Mouse (Mus musculus): ENCODE results near the gene Dhrs3. TPM values are rescaled to one million over a fixed set of nuclear protein-coding genes. Genes with fewer than 3 reads are reported as not detected.
A peak's percentile ranks its signal among the peaks of the same experiment; 100 is the strongest.

Dhrs3 gene
- polyA plus RNA-seq, 1 experiment from 2014 or later, result 199 TPM

DNA sequence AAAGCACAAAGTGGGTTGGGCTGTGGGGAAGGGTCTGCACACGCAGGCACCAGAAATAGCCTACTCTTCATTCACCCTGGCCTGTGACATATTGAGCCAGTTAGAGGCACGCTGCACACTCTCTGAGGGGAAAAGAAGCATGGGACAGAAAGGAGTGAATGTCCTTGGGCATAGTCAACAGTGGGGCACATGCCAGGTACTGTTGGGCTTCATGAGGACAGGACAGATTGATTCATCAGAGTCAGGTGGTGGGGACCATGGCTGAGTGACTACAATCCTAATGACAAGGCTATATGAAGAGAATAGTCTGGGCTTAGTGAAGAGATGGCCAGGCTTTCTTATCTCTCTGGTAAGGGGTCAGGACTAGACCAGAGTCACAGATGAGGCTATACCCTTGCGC lies 49.8 kb downstream of the Dhrs3 start:
- Histone ChIP-seq H3K4me1 (replicated peaks; ENCODE audit: insufficient read depth, low read length) (peaks cover 8% of the 10 kb centered on the region; the same call in 1 of the 2 replicates), H3K27ac (no peak overlapping the region), H3K27me3 (ENCODE audit: insufficient read depth, low read length) (no peaks in the 10 kb centered on the region), H3K9me3 (replicated peaks; ENCODE audit: low read length) (no peaks in the 10 kb centered on the region), H3K9ac (ENCODE audit: low read depth, low read length) (no peak overlapping the region), H3K4me3 (replicated peaks; ENCODE audit: low read depth, low read length) (no peak overlapping the region), H3K4me2 (ENCODE audit: low read length) (no peak overlapping the region), H3K36me3 (ENCODE audit: insufficient read depth, low read length) (no peaks in the 10 kb centered on the region)
- no peak for ATAC-seq (replicated peaks; ENCODE audit: low FRiP score, low read depth)
- DNase-seq (ENCODE audit: low spot score), result no peak
- no peak for TF ChIP-seq CTCF (IDR thresholded peaks at IDR 0.05; ENCODE audit: low read depth)
- 96% methylated on average over 3 of the region's 3 CpGs for WGBS

DNA sequence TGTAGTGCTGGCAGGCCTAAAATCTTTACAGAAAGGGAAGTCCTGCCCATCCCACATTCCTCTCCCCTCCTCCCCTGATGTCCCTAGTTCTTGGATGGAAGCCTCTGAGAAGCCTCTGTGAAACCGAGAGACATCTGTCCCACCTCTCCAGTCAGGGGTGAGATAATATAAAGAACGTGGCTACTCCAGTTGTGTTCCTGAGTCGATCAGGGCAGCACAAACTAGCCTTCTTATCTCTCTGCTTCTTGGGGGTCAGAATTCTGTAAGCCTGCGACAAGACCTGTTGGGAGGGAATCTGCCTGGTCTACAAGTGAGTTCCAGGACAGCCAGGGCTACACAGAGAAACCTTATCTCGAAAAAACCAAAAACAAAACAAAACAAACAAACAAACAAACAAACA lies 50.6 kb downstream of the Dhrs3 start:
- H3K36me3 ChIP-seq (ENCODE audit: insufficient read depth, low read length), result no peaks in the 10 kb centered on the region
- H3K9ac ChIP-seq (ENCODE audit: low read depth, low read length), result no peak overlapping the region
- no peaks in the 10 kb centered on the region for H3K9me3 ChIP-seq (replicated peaks; ENCODE audit: low read length)
- no peak overlapping the region for H3K27ac ChIP-seq
- ATAC-seq (replicated peaks; ENCODE audit: low FRiP score, low read depth) (no peak), DNase-seq (ENCODE audit: low spot score) (no peak)
- peaks cover 8% of the 10 kb centered on the region for H3K4me1 ChIP-seq (replicated peaks; ENCODE audit: insufficient read depth, low read length)
- no peak overlapping the region for H3K4me2 ChIP-seq (ENCODE audit: low read length)
- H3K4me3 ChIP-seq (replicated peaks; ENCODE audit: low read depth, low read length), result no peak overlapping the region
- no peak for TF ChIP-seq CTCF (IDR thresholded peaks at IDR 0.05; ENCODE audit: low read depth)
- no peaks in the 10 kb centered on the region for H3K27me3 ChIP-seq (ENCODE audit: insufficient read depth, low read length)
- WGBS, result 75% methylated on average over 5 of the region's 5 CpGs

DNA sequence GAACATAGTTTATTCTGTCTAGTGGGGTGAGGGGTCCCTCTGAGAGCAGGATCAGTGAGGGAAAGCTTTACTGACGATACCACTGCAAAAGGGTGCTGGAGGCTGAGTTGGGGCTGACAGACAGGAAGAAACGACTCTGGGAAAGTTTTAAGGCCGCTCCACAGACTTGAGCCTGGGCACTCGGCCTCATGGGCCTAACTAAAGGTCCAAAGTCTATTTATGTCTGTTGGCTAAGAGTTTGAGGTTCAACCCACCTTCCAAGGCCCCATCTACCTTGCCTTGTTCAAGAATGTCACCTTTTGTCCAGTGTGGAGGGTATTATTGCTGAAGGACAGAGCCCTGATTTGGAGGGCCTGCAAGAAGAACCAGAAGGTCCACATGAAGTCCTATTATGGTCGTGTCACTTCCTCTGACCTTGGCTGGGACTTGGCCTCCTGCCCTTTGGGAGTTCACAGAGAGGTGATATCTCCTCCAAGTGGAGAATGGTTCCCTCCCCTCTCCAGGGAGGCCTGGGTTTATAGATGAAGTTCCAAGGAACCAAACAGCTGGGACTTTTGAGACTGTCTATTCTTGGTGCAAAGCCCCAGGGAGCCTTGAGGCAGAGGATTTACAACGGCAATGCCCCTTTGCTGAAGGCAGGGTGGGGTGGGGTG lies 55.2 kb downstream of the Dhrs3 start:
- Histone ChIP-seq H3K36me3 (ENCODE audit: insufficient read depth, low read length) (no peaks in the 10 kb centered on the region), H3K4me3 (replicated peaks; ENCODE audit: low read depth, low read length) (no peak overlapping the region), H3K27me3 (ENCODE audit: insufficient read depth, low read length) (no peaks in the 10 kb centered on the region), H3K27ac (peak overlapping the region; percentile 83), H3K9me3 (replicated peaks; ENCODE audit: low read length) (no peaks in the 10 kb centered on the region), H3K4me2 (ENCODE audit: low read length) (no peak overlapping the region), H3K9ac (ENCODE audit: low read depth, low read length) (no peak overlapping the region), H3K4me1 (replicated peaks; ENCODE audit: insufficient read depth, low read length) (peaks cover 15% of the 10 kb centered on the region)
- DNase-seq (ENCODE audit: low spot score), result peak; percentile 89
- peak; percentile 13 for ATAC-seq (replicated peaks; ENCODE audit: low FRiP score, low read depth)
- 35% methylated on average over 6 of the region's 6 CpGs for WGBS
- TF ChIP-seq CTCF (IDR thresholded peaks at IDR 0.05; ENCODE audit: low read depth), result no peak

DNA sequence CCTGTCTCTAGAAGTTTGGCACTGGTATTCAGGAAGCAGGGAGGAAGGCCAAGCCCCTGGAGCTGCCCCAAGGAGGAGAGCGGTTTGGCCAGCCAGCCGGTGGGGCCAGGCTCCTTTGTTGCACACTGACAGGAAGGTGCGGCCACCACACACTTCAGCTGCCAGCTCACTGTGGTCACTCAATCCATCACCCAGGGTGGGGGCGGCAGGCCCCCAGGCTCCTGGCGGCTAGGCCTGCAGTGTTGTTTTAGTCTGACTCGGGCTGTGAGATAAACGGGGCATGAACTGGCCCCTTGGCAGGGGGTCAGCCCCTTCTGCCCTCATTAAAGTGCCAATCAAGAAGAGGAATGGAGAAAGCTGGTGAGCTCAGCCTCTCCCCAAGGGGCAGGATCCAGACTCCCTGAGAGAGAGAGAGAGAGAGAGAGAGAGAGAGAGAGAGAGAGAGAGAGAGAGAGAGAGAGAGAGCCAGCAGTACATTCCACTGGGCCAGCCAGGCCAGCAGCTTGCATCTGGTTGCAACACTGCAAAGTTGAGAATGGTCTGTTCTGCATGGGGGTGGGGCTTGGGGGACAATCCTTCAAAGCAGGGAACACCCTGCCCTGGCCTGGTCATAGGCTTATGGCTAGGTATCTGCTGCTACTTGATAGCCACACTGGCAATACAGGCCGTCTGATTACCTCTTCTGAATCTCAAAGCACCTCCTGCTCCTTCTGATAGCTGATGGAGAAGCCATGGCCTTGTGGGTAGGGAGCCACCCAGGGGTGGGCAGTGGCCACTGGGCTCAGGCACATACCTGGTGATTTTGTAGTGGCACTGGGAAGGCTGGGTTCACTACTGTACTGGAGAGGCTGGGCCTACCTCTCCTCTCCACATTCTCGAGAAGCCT lies 57.1 kb downstream of the Dhrs3 start:
- WGBS, result 6% methylated on average over 9 of the region's 9 CpGs
- 0 out of 2 replicates have a peak overlapping the region, but pooled peaks have one; percentile 10 for H3K9ac ChIP-seq (ENCODE audit: low read depth, low read length)
- H3K27ac ChIP-seq, result peak overlapping the region; percentile 83
- ATAC-seq (replicated peaks; ENCODE audit: low FRiP score, low read depth), result peak; percentile 93
- DNase-seq (ENCODE audit: low spot score), result peak; percentile 88
- no peaks in the 10 kb centered on the region for H3K36me3 ChIP-seq (ENCODE audit: insufficient read depth, low read length)
- no peak overlapping the region for H3K4me2 ChIP-seq (ENCODE audit: low read length)
- H3K4me1 ChIP-seq (replicated peaks; ENCODE audit: insufficient read depth, low read length), result peaks cover 15% of the 10 kb centered on the region
- H3K27me3 ChIP-seq (ENCODE audit: insufficient read depth, low read length), result no peaks in the 10 kb centered on the region
- TF ChIP-seq CTCF (IDR thresholded peaks at IDR 0.05; ENCODE audit: low read depth), result no peak
- no peaks in the 10 kb centered on the region for H3K9me3 ChIP-seq (replicated peaks; ENCODE audit: low read length)
- H3K4me3 ChIP-seq (replicated peaks; ENCODE audit: low read depth, low read length), result no peak overlapping the region

DNA sequence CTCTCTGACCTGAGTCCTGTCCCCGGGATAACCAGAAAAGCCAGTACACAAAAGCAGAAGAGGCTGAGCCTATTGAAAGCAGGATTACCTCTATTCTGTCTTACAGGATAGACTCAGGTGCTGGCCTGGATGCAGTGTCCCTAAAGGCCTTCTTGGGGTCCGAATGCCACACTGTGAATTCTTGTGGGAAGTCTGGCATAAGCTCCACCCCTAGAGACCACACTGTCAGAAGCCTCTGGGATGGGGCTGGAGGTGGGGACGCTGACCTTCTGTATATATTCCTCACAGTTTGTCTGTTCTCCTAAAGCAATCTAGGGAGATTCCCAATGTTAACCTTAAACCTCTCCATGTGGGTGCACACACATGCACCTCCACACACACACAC lies 57.7 kb downstream of the Dhrs3 start:
- Histone ChIP-seq H3K4me2 (ENCODE audit: low read length) (no peak overlapping the region), H3K4me3 (replicated peaks; ENCODE audit: low read depth, low read length) (no peak overlapping the region), H3K27me3 (ENCODE audit: insufficient read depth, low read length) (no peaks in the 10 kb centered on the region), H3K36me3 (ENCODE audit: insufficient read depth, low read length) (no peaks in the 10 kb centered on the region), H3K27ac (peak overlapping the region; percentile 83), H3K9ac (ENCODE audit: low read depth, low read length) (0 out of 2 replicates have a peak overlapping the region, but pooled peaks have one; percentile 10), H3K9me3 (replicated peaks; ENCODE audit: low read length) (no peaks in the 10 kb centered on the region), H3K4me1 (replicated peaks; ENCODE audit: insufficient read depth, low read length) (peaks cover 15% of the 10 kb centered on the region)
- TF ChIP-seq CTCF (IDR thresholded peaks at IDR 0.05; ENCODE audit: low read depth), result no peak
- ATAC-seq (replicated peaks; ENCODE audit: low FRiP score, low read depth) (no peak), DNase-seq (ENCODE audit: low spot score) (no peak)
- 54% methylated on average over 3 of the region's 3 CpGs for WGBS

DNA sequence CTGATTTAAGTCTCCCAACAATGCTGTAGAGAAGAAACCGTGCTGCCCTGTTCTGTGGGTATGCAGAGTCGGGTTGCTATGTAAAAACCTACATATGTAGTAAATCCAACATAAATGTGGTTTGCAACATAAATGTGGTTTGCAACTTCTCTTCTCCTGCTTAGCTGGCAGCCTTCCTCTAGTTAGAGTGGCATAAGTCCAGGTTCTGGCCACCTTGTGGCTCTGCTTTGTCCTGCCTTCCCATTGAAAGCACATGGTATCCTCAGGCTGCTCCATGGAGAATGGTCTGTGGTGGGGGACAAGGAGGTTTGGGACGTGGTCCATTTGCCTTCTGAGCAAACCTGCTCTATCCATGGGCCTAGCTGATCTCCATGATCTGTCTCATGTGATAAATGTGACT lies 58.3 kb downstream of the Dhrs3 start:
- Histone ChIP-seq H3K27me3 (ENCODE audit: insufficient read depth, low read length) (no peaks in the 10 kb centered on the region), H3K27ac (no peak overlapping the region), H3K9me3 (replicated peaks; ENCODE audit: low read length) (no peaks in the 10 kb centered on the region), H3K4me3 (replicated peaks; ENCODE audit: low read depth, low read length) (no peak overlapping the region), H3K4me2 (ENCODE audit: low read length) (no peak overlapping the region), H3K36me3 (ENCODE audit: insufficient read depth, low read length) (no peaks in the 10 kb centered on the region), H3K9ac (ENCODE audit: low read depth, low read length) (no peak overlapping the region), H3K4me1 (replicated peaks; ENCODE audit: insufficient read depth, low read length) (peaks cover 15% of the 10 kb centered on the region)
- no peak for ATAC-seq (replicated peaks; ENCODE audit: low FRiP score, low read depth)
- no peak for DNase-seq (ENCODE audit: low spot score)
- no peak for TF ChIP-seq CTCF (IDR thresholded peaks at IDR 0.05; ENCODE audit: low read depth)
- 95% methylated on average over 3 of the region's 3 CpGs for WGBS

All from kidney, postnatal 0 days (tissue).